Mouse (Mus musculus) neural tube, embryonic 12.5 days (tissue): ENCODE results near the gene Cyb5r1. TPM values are rescaled to one million over a fixed set of nuclear protein-coding genes. Genes with fewer than 3 reads are reported as not detected.

Experiments used
- ATAC-seq: fragments of 200-750 bp; cut with Nextera tagmentation; 2 replicates; pipeline ENCODE4 v1.8.0; 2017; ENCODE audit warnings: low read depth, mild to moderate bottlenecking, moderate TSS enrichment, moderate library complexity; ENCODE audit not compliant: low FRiP score
- H3K27ac ChIP-seq: fragments of 300-500 bp; sonication (generic); 2 replicates; pipeline ENCODE4 v1.5.1; 2016
- H3K27me3 ChIP-seq: fragments of 300-500 bp; sonication (generic); replicated peaks from 2 replicates; pipeline ENCODE4 v1.6.1; 2016; ENCODE audit warnings: mild to moderate bottlenecking
- H3K36me3 ChIP-seq: fragments of 300-500 bp; sonication (generic); 2 replicates; pipeline ENCODE4 v1.6.1; 2016; ENCODE audit warnings: mild to moderate bottlenecking
- H3K4me1 ChIP-seq: fragments of 300-500 bp; sonication (generic); 2 replicates; pipeline ENCODE4 v1.6.1; 2016
- H3K4me2 ChIP-seq: fragments of 300-500 bp; sonication (generic); replicated peaks from 2 replicates; pipeline ENCODE4 v1.6.1; 2016; ENCODE audit warnings: mild to moderate bottlenecking
- H3K4me3 ChIP-seq: fragments of 300-500 bp; sonication (generic); 2 replicates; pipeline ENCODE4 v1.5.1; 2016
- H3K9ac ChIP-seq: fragments of 300-500 bp; sonication (generic); 2 replicates; pipeline ENCODE4 v1.6.1; 2016; ENCODE audit warnings: mild to moderate bottlenecking
- H3K9me3 ChIP-seq: fragments of 300-500 bp; sonication (generic); 2 replicates; pipeline ENCODE4 v1.6.1; 2016; ENCODE audit warnings: mild to moderate bottlenecking
- WGBS: fragments of 180-500 bp; shearing (Covaris S2); methylation state at CpG from one replicate; pipeline ENCODE4 v1.1.7; 2016; 5-methylcytosine and 5-hydroxymethylcytosine counted together
- polyA plus RNA-seq: library from polyadenylated mRNA; unstranded; fragments of >200 nt; fragmentation: Nextera tagmentation; extraction: Ambion mirVana; gene quantifications from 2 replicates; pipeline ENCODE4 v1.2.1, GENCODE M21; 2016

The Cyb5r1 gene
- polyA plus RNA-seq = 27.9 and 29.8 TPM in 2 replicates

DNA sequence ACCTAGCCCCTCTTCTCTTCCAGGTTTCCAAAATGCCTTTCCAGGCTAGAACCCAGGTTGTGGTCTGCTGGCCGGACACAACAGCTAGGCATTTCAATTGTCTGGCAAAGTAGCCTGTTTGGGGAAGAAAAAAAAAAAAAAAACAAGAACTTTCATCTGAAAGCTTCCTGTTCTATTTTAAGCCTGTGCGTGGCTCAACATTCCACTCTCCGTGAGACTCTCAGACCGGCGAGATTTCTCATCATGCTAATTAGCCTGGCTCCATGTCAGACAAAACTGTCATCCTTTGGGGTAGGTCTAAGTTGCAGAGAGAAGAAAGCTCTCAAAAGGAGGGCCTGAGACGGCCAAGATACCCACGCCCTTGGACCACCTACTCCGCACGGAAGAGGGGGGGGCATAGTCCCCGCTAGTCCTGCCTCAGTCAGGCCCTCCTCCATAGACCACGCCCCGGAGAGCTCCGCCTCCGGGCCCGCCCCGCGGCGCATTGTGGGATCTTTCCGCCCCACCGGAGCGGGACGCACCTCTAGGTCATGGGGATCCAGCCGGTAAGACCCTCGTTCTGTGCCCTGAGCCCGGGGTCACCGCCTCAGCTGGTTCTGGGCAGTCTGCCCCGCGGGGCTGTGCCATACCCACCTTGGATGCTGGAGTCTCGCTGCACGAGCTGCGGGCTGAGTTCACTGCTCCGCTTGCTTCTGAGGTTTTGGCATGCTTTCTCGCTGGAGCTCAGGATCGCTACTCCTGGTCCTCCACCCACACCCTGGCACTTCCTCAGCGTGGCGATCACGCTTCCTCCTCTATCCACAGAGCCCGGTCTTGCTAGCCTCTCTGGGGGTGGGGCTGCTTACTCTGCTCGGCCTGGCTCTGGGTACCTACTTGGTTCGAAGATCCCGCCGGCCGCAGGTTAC lies at the start of gene Cyb5r1:
TSS of gene Cyb5r1 (plus strand) at position 51 of the 905 bp plus-strand sequence.
- Histone ChIP-seq H3K4me1 (peaks cover 10% of the 10 kb centered on the region), H3K4me3 (peak within 1 kb of the TSS; percentile 76), H3K27me3 (no peaks in the 10 kb centered on the region), H3K27ac (no peak within 1 kb of the TSS), H3K9ac (peak within 1 kb of the TSS; percentile 70), H3K4me2 (peak within 1 kb of the TSS; percentile 85), H3K36me3 (peaks cover 20% of the 10 kb centered on the region), H3K9me3 (no peaks in the 10 kb centered on the region)
- ATAC-seq = peak; percentile 97
- under 1% methylated on average over 43 of the region's 43 CpGs for WGBS

DNA sequence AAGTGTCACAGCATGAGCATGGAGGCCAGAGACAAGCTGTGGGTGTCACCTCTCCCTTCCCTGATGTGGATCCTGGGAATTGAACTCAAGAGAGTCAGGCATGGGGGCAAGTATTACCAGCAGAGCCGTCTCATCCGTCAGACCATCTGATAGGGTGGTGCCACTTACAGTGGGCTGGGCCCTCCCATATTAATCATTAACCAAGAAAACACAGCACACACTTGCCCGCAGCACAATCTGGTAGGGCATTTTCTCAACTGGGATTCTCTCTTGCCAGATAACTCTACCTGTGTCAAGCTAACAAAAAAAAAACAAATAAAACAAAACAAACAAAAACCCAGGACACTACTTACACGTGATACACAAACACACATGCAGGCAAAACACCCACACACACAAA lies 47.9 kb upstream of the Cyb5r1 start:
- Histone ChIP-seq H3K4me2 (no peak overlapping the region), H3K27me3 (no peaks in the 10 kb centered on the region), H3K27ac (no peak overlapping the region), H3K4me1 (peaks cover 13% of the 10 kb centered on the region), H3K4me3 (no peak overlapping the region), H3K9me3 (no peaks in the 10 kb centered on the region), H3K36me3 (peaks cover 60% of the 10 kb centered on the region), H3K9ac (no peak overlapping the region)
- ATAC-seq = no peak
- 71% methylated on average over 4 of the region's 4 CpGs for WGBS

- WGBS = 84% methylated on average over 7 of the region's 7 CpGs
- 0 out of 2 replicates have a peak, but pooled peaks cover 2% of the 10 kb centered on the region for H3K27me3 ChIP-seq
- H3K9me3 ChIP-seq = no peaks in the 10 kb centered on the region
- H3K4me2 ChIP-seq = peak overlapping the region; percentile 71
- peaks cover 29% of the 10 kb centered on the region for H3K36me3 ChIP-seq
- peaks cover 13% of the 10 kb centered on the region for H3K4me1 ChIP-seq
- no peak overlapping the region for H3K27ac ChIP-seq
- H3K9ac ChIP-seq = peak overlapping the region; percentile 93; the same call in 1 of the 2 replicates
- ATAC-seq = no peak
- peak overlapping the region; percentile 86; the same call in 1 of the 2 replicates for H3K4me3 ChIP-seq
Observed at GRCm38 (mm10) chr1:134360656-134361055, 44.7 kb upstream of the Cyb5r1 start.

DNA sequence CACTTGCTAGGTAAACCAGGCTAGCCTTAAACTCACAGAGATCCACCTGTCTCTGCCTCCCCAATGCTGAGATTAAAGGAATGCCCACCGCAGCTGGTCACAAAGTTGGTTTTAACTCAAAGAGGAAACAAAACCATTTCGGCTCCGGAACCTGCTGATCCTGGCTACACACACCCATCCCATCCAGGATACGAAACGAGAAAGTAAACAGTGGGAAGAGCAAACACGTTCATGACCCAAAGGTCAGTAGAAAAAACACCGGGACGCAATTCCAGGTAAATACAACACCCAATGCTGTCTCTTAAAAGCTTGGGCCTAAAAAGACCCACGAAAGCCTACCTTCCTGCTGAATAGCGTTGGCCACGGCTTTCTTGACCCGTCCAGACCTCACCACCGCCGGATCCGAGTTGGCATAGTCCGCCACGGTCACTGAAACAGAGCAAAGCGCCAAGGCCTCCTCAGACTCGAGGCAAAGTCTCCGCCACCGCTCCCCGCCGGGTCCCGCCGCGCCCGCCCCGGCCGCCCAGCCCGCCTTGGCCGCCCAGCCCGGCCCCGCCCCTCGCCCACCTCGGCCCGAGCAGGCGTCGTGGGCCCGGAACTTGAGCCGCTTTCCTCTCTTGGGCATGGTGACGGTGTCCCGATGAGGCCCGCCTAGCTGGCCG lies 44.0 kb upstream of the Cyb5r1 start:
- Histone ChIP-seq H3K9ac (peak overlapping the region; percentile 93), H3K4me3 (peak overlapping the region; percentile 86), H3K27me3 (0 out of 2 replicates have a peak, but pooled peaks cover 2% of the 10 kb centered on the region), H3K4me1 (peaks cover 13% of the 10 kb centered on the region), H3K36me3 (peaks cover 22% of the 10 kb centered on the region), H3K9me3 (no peaks in the 10 kb centered on the region), H3K27ac (no peak overlapping the region; the same call in 1 of the 2 replicates), H3K4me2 (peak overlapping the region; percentile 71)
- ATAC-seq = peak; percentile 69
- WGBS = 2% methylated on average over 41 of the region's 44 CpGs

GRCm38 (mm10) chr1:134361857-134362212 lies 43.5 kb upstream of the Cyb5r1 start, which contains the start of gene Tmem183a:
Gene Tmem183a (minus strand): TSS chr1:134361979.
- peak; percentile 99 for ATAC-seq
- H3K4me2 ChIP-seq = peak within 1 kb of the TSS; percentile 71
- H3K9ac ChIP-seq = peak within 1 kb of the TSS; percentile 93
- peaks cover 13% of the 10 kb centered on the region for H3K4me1 ChIP-seq
- H3K4me3 ChIP-seq = peak within 1 kb of the TSS; percentile 86
- H3K9me3 ChIP-seq = no peaks in the 10 kb centered on the region
- no peak within 1 kb of the TSS; the same call in 1 of the 2 replicates for H3K27ac ChIP-seq
- H3K27me3 ChIP-seq = 0 out of 2 replicates have a peak, but pooled peaks cover 2% of the 10 kb centered on the region
- under 1% methylated on average over 38 of the region's 38 CpGs for WGBS
- peaks cover 21% of the 10 kb centered on the region for H3K36me3 ChIP-seq

DNA sequence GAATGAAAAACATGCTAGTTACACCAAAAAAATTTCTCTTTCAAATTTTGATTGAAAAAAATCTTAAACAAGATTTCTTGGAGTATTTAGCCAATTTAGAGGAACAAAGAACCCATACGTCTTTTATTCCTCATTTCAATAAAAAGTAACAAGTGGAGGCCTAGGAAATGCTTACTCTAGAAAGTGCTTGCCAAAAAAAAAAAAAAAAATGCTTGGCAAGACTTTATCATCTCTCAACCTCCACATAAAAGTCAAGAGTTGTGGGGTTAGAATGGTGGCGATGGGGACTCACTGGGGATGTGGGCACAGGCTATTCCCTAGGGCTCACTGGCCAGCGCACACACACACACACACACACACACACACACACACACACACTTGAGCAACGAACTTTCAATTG lies 42.2 kb upstream of the Cyb5r1 start:
- peaks cover 13% of the 10 kb centered on the region for H3K4me1 ChIP-seq
- H3K4me2 ChIP-seq = no peak overlapping the region
- H3K27me3 ChIP-seq = 0 out of 2 replicates have a peak, but pooled peaks cover 2% of the 10 kb centered on the region
- ATAC-seq = no peak
- no peak overlapping the region for H3K27ac ChIP-seq
- no peaks in the 10 kb centered on the region for H3K9me3 ChIP-seq
- 82% methylated on average over 4 of the region's 4 CpGs for WGBS
- H3K36me3 ChIP-seq = peaks cover 12% of the 10 kb centered on the region; the same call in 1 of the 2 replicates
- H3K9ac ChIP-seq = no peak overlapping the region
- H3K4me3 ChIP-seq = no peak overlapping the region

DNA sequence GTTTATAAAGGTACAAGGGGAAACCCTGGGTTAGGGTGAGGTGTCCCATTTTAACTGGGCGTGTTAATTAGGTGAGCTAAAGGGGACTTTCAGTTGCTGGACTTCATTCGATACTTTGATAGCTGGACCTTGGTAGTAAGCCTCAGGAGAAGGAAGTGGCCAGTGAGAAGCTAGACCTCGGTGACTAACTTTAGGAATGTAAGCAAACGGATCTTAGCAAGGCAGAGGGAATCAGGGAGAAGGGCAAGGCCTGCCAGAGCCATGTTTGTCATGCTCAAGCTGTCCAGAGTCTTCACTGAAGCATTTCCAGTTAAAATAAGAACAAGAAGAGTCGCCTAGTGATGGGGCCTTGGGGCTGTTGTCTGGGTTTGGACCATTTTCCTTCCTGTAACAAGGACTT lies 39.9 kb upstream of the Cyb5r1 start:
- H3K9ac ChIP-seq = no peak overlapping the region
- H3K27ac ChIP-seq = no peak overlapping the region
- H3K4me2 ChIP-seq = no peak overlapping the region
- ATAC-seq = no peak
- no peak overlapping the region for H3K4me3 ChIP-seq
- peaks cover 7% of the 10 kb centered on the region for H3K4me1 ChIP-seq
- no peaks in the 10 kb centered on the region for H3K36me3 ChIP-seq
- H3K9me3 ChIP-seq = no peaks in the 10 kb centered on the region
- WGBS = 71% methylated on average over 5 of the region's 5 CpGs
- H3K27me3 ChIP-seq = 0 out of 2 replicates have a peak, but pooled peaks cover 2% of the 10 kb centered on the region

- no peak for ATAC-seq
- Histone ChIP-seq H3K27me3 (0 out of 2 replicates have a peak, but pooled peaks cover 2% of the 10 kb centered on the region), H3K9me3 (no peaks in the 10 kb centered on the region), H3K36me3 (no peaks in the 10 kb centered on the region), H3K4me1 (no peaks in the 10 kb centered on the region), H3K27ac (no peak overlapping the region), H3K9ac (no peak overlapping the region), H3K4me2 (no peak overlapping the region), H3K4me3 (no peak overlapping the region)
- 57% methylated on average over 9 of the region's 9 CpGs for WGBS
Observed at GRCm38 (mm10) chr1:134368777-134369337, 36.5 kb upstream of the Cyb5r1 start.

- Histone ChIP-seq H3K9me3 (no peaks in the 10 kb centered on the region), H3K9ac (no peak overlapping the region), H3K4me2 (no peak overlapping the region), H3K27me3 (no peaks in the 10 kb centered on the region), H3K4me1 (no peaks in the 10 kb centered on the region), H3K27ac (no peak overlapping the region), H3K36me3 (no peaks in the 10 kb centered on the region), H3K4me3 (no peak overlapping the region)
- no peak for ATAC-seq
- 77% methylated on average over 2 of the region's 2 CpGs for WGBS
Observed at GRCm38 (mm10) chr1:134374124-134374523, 31.2 kb upstream of the Cyb5r1 start.

GRCm38 (mm10) chr1:134381051-134381450 lies 24.3 kb upstream of the Cyb5r1 start:
- Histone ChIP-seq H3K9ac (no peak overlapping the region), H3K4me2 (no peak overlapping the region), H3K27ac (no peak overlapping the region), H3K27me3 (no peaks in the 10 kb centered on the region), H3K9me3 (no peaks in the 10 kb centered on the region), H3K4me1 (no peaks in the 10 kb centered on the region), H3K36me3 (no peaks in the 10 kb centered on the region), H3K4me3 (no peak overlapping the region)
- 87% methylated on average over 2 of the region's 2 CpGs for WGBS
- no peak for ATAC-seq

DNA sequence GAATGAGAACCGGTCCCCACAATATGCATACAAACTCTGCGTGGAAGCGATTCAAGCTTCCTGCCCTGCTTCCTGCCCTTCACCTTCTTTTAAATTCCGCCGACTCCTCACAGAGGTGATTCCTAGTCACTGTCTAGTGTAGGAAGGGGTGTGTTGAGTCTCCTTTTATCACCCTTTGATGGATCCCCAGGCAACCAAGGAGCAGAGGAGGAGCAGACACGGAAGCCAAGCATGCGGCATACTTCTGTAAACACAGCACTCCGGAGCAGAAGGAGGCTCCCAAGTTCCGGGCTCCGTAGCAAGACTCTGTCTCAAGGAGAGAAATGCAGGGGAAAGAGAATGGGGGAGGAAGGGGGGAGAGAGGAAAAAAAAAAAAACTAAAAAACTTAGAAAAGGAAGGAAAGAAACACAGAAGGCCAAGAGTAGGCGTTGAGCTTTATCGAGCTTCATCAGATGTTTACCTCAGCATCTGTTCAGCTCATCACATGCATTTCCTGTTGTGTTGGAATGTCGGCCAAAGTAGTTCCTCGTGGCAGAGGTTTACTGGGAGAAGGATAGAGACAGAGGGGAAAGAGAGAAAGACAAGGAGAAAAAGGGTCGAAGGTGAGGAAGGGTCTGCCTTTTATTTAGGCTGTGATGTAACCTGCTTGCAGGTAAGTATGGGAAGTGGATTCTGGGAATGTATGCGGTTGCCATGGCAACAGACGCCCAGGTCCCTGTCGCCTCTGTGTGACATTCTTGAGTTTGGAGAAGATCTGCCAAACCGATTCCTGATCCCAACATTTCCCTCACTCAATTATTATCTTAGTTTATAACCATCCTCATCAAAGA lies 23.3 kb upstream of the Cyb5r1 start:
- Histone ChIP-seq H3K9me3 (no peaks in the 10 kb centered on the region), H3K4me2 (peak overlapping the region; percentile 41), H3K27ac (no peak overlapping the region), H3K9ac (no peak overlapping the region), H3K36me3 (no peaks in the 10 kb centered on the region), H3K4me3 (0 out of 2 replicates have a peak overlapping the region, but pooled peaks have one; percentile 3), H3K4me1 (no peaks in the 10 kb centered on the region), H3K27me3 (no peaks in the 10 kb centered on the region)
- 13% methylated on average over 19 of the region's 19 CpGs for WGBS
- no peak for ATAC-seq
